18 mouse cellular contexts compared by ENCODE assay signal in genomic region chr16:25758108-25758507, GRCm38 (mm10).
DNase-seq lines count a peak whose midpoint lies in the region; ATAC-seq lines count a peak whose summit lies in the region.
"Had no signal": no experiment of that assay in that cellular context is flagged by ENCODE, and none has a peak within 500 bp of the region (broad histone marks: within the 10 kb centered on the region; RNA-seq: fewer than 3 reads in every experiment).

No protein-coding gene starts in this region.

- no peaks in the 10 kb centered on the region for H3K36me3 ChIP-seq in lung, embryonic 16.5 days (ENCODE audit: control insufficient read depth, insufficient read depth, low read length)
- H3K36me3 ChIP-seq in embryonic facial prominence, embryonic 14.5 days (ENCODE audit: control insufficient read depth, insufficient read depth, low read length) = no peaks in the 10 kb centered on the region
- H3K36me3 ChIP-seq in liver, embryonic 12.5 days = no peaks in the 10 kb centered on the region
- H3K36me3 ChIP-seq: embryonic facial prominence, embryonic 15.5 days; forebrain, embryonic 12.5 days; hindbrain, embryonic 13.5 days had no signal

- H3K9ac ChIP-seq in lung, embryonic 16.5 days (ENCODE audit: low read length) = no peak overlapping the region
- no peak overlapping the region for H3K9ac ChIP-seq in embryonic facial prominence, embryonic 14.5 days (ENCODE audit: low read depth, low read length)
- H3K9ac ChIP-seq in liver, embryonic 12.5 days = no peak overlapping the region
- H3K9ac ChIP-seq: embryonic facial prominence, embryonic 15.5 days; forebrain, embryonic 12.5 days; hindbrain, embryonic 13.5 days had no signal

- 0 out of 2 replicates have a peak, but pooled peaks have one; percentile 49 for ATAC-seq in lung, embryonic 16.5 days (ENCODE audit: low read depth)
- peak; percentile 79; the same call in 1 of the 2 replicates for ATAC-seq in embryonic facial prominence, embryonic 14.5 days (ENCODE audit: low read depth)
- no peak for ATAC-seq in liver, embryonic 12.5 days
- ATAC-seq in activated CD4-positive, CD25-positive, alpha-beta regulatory T cell, adult 4 months = no peak
- ATAC-seq: midbrain, embryonic 16.5 days; Patski had no signal

- no peak overlapping the region for H3K27ac ChIP-seq in lung, embryonic 16.5 days (ENCODE audit: low read length)
- no peak overlapping the region for H3K27ac ChIP-seq in embryonic facial prominence, embryonic 14.5 days (replicated peaks; ENCODE audit: low read depth, low read length)
- no peak overlapping the region for H3K27ac ChIP-seq in liver, embryonic 12.5 days
- H3K27ac ChIP-seq: embryonic facial prominence, embryonic 15.5 days; forebrain, embryonic 12.5 days; hindbrain, embryonic 13.5 days had no signal

- WGBS in lung, embryonic 16.5 days = 51% methylated on average over 2 of the region's 2 CpGs
- 70% methylated on average over 2 of the region's 2 CpGs for WGBS in embryonic facial prominence, embryonic 14.5 days
- WGBS in liver, embryonic 12.5 days (ENCODE audit: insufficient replicate concordance) = 77% methylated on average over 2 of the region's 2 CpGs

- no peak overlapping the region for H3K4me3 ChIP-seq in lung, embryonic 16.5 days (ENCODE audit: low read length)
- H3K4me3 ChIP-seq in embryonic facial prominence, embryonic 14.5 days (ENCODE audit: low read depth, low read length) = no peak overlapping the region
- H3K4me3 ChIP-seq in liver, embryonic 12.5 days = no peak overlapping the region
- H3K4me3 ChIP-seq: embryonic facial prominence, embryonic 15.5 days; forebrain, embryonic 12.5 days; hindbrain, embryonic 13.5 days; megakaryocyte, embryonic 14.5 days had no signal

- H3K27me3 ChIP-seq in lung, embryonic 16.5 days (ENCODE audit: control insufficient read depth, insufficient read depth, low read depth, low read length) = no peaks in the 10 kb centered on the region
- no peaks in the 10 kb centered on the region for H3K27me3 ChIP-seq in embryonic facial prominence, embryonic 14.5 days (replicated peaks; ENCODE audit: control insufficient read depth, insufficient read depth, low read length)
- no peaks in the 10 kb centered on the region for H3K27me3 ChIP-seq in liver, embryonic 12.5 days (replicated peaks)
- H3K27me3 ChIP-seq: embryonic facial prominence, embryonic 15.5 days; forebrain, embryonic 12.5 days; hindbrain, embryonic 13.5 days; megakaryocyte, embryonic 14.5 days; Patski had no signal

- no peak overlapping the region for H3K4me2 ChIP-seq in lung, embryonic 16.5 days (ENCODE audit: low read depth, low read length)
- no peak overlapping the region for H3K4me2 ChIP-seq in embryonic facial prominence, embryonic 14.5 days (ENCODE audit: low read depth, low read length)
- H3K4me2 ChIP-seq in liver, embryonic 12.5 days = no peak overlapping the region
- H3K4me2 ChIP-seq: embryonic facial prominence, embryonic 15.5 days; forebrain, embryonic 12.5 days; hindbrain, embryonic 13.5 days had no signal

- H3K4me1 ChIP-seq in lung, embryonic 16.5 days (replicated peaks; ENCODE audit: control insufficient read depth, insufficient read depth, low read length) = no peaks in the 10 kb centered on the region
- no peaks in the 10 kb centered on the region for H3K4me1 ChIP-seq in embryonic facial prominence, embryonic 14.5 days (ENCODE audit: control insufficient read depth, insufficient read depth, low read length)
- H3K4me1 ChIP-seq in liver, embryonic 12.5 days = no peaks in the 10 kb centered on the region
- H3K4me1 ChIP-seq: embryonic facial prominence, embryonic 15.5 days; forebrain, embryonic 12.5 days; hindbrain, embryonic 13.5 days; megakaryocyte, embryonic 14.5 days had no signal

- DNase-seq in lung, postnatal 10 days = no peak
- DNase-seq in embryonic facial prominence, embryonic 14.5 days (ENCODE audit: low spot score) = peak; percentile 81
- DNase-seq in kidney, postnatal 14 days = peak; percentile 37
- DNase-seq in urinary bladder, postnatal 36 days (ENCODE audit: low spot score in 2 of 2) = peak; percentile 50 to 70
- DNase-seq: cerebellum, adult 9-10 months; gastrocnemius, postnatal 14 days; heart, postnatal 10 days; left cerebral cortex, postnatal 4 days; lung, adult 2 months had no signal

- no peaks in the 10 kb centered on the region for H3K9me3 ChIP-seq in lung, embryonic 16.5 days (ENCODE audit: control insufficient read depth, low read length)
- no peaks in the 10 kb centered on the region for H3K9me3 ChIP-seq in embryonic facial prominence, embryonic 14.5 days (ENCODE audit: control insufficient read depth, low read length)
- no peaks in the 10 kb centered on the region for H3K9me3 ChIP-seq in liver, embryonic 12.5 days (replicated peaks)
- H3K9me3 ChIP-seq: embryonic facial prominence, embryonic 15.5 days; forebrain, embryonic 12.5 days; hindbrain, embryonic 13.5 days; megakaryocyte, embryonic 14.5 days had no signal

Comparison
In these comparisons a context has a peak if more than half of its experiments do, and no peak if none do; other contexts are left out.
1. ATAC-seq: peak in lung, embryonic 16.5 days (single experiment) and embryonic facial prominence, embryonic 14.5 days (single experiment); none in liver, embryonic 12.5 days (single experiment) and activated CD4-positive, CD25-positive, alpha-beta regulatory T cell, adult 4 months (single experiment).